Mouse (Mus musculus) bone marrow, adult 2 months (tissue): Measurements from ENCODE around the gene Gm11634. TPM values are rescaled to one million over a fixed set of nuclear protein-coding genes. Genes with fewer than 3 reads are reported as not detected.
A peak's percentile ranks its signal among the peaks of the same experiment; 100 is the strongest.
"Not testable (repeated sequence)": the region's sequence is repeated elsewhere in the genome, so short reads cannot be mapped to it uniquely, and the experiment has no call there.

Source experiments
- H3K27ac ChIP-seq: fragments of 200-500 bp; 2 replicates; pipeline ENCODE4 v1.5.1; 2012; ENCODE audit warnings: low read depth, mild to moderate bottlenecking, control low read depth, inconsistent platforms, low read length; ENCODE audit not compliant: control insufficient read depth, poor library complexity, insufficient read depth
- H3K4me1 ChIP-seq: fragments of 200-500 bp; 2 replicates; pipeline ENCODE4 v1.6.1; 2011; ENCODE audit warnings: low read length; ENCODE audit not compliant: control insufficient read depth, insufficient read depth
- H3K4me3 ChIP-seq: fragments of 200-500 bp; replicated peaks from 2 replicates; pipeline ENCODE3; 2011; ENCODE audit warnings: mild to moderate bottlenecking, low read depth, low read length, control low read depth; ENCODE audit not compliant: control insufficient read depth
- CTCF ChIP-seq: fragments of 200-500 bp; IDR thresholded peaks from 2 replicates; pipeline ENCODE4 v1.5.1; 2011; ENCODE audit warnings: low read length, control low read depth; ENCODE audit not compliant: control insufficient read depth, insufficient read depth
- POLR2A ChIP-seq: fragments of 200-500 bp; IDR thresholded peaks from 2 replicates; pipeline ENCODE4 v1.6.1; 2011; ENCODE audit warnings: low read depth, mild to moderate bottlenecking, control low read depth, low read length, borderline replicate concordance; ENCODE audit not compliant: control insufficient read depth
- WGBS: fragments of 180-500 bp; shearing (Covaris S2); methylation state at CpG from one replicate; pipeline ENCODE4 v1.1.7; 2018; 5-methylcytosine and 5-hydroxymethylcytosine counted together
- polyA plus RNA-seq: library from polyadenylated mRNA; stranded (reverse); fragments of >200 nt; gene quantifications from 2 replicates; pipeline ENCODE4 v1.2.4, GENCODE M21; 2011; ENCODE audit warnings: low replicate concordance; ENCODE audit not compliant: missing spikeins, insufficient read depth, insufficient read length

Gene Gm11634
- 3.5 TPM in 1 of 2 replicates, not detected in the other for polyA plus RNA-seq

DNA sequence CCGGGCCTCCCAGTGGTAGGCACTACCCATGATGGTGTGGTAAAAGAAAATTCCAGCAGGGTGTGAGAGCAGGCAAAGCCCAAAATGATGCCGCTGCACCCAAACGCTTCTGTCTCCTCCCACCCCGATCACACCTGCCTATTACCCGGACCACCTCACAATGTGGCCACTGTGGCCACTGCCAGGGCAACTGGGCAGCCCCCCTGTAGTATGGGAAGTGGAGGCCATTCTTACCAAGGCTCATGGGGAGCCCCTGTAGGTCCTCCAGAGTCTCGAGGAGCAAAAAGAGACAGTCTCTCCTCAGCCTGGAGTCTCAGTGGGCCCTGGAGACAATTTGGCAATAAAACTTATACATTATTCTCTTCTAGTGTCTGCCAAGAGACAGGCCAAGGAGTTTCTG is at the start of gene Gm11634:
Gene Gm11634 (minus strand): TSS at position 101 of the 400 bp plus-strand sequence.
- Histone ChIP-seq H3K27ac (no peak within 1 kb of the TSS; the same call in 1 of the 2 replicates), H3K4me1 (no peaks in the 10 kb centered on the region), H3K4me3 (no peak within 1 kb of the TSS)
- TF ChIP-seq CTCF (no peak), POLR2A (no peak)
- 71% methylated on average over 6 of the region's 6 CpGs for WGBS

DNA sequence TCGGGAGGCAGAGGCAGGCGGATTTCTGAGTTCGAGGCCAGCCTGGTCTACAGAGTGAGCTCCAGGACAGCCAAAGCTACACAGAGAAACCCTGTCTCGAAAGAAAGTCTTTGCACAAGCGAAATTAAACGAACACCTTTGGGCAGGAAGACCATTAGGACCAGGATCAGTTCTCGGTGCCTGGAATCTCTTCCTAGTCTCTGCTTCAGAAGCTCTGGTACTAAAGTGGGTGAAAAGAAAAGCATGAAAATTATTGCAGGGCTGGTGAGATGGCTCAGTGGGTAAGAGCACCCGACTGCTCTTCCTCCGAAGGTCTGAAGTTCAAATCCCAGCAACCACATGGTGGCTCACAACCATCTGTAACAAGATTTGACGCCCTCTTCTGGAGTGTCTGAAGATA is 48.0 kb upstream of the Gm11634 start:
- WGBS, result 82% methylated on average over 10 of the region's 10 CpGs
- not testable (repeated sequence) for H3K4me3 ChIP-seq, H3K4me1 ChIP-seq, H3K27ac ChIP-seq

DNA sequence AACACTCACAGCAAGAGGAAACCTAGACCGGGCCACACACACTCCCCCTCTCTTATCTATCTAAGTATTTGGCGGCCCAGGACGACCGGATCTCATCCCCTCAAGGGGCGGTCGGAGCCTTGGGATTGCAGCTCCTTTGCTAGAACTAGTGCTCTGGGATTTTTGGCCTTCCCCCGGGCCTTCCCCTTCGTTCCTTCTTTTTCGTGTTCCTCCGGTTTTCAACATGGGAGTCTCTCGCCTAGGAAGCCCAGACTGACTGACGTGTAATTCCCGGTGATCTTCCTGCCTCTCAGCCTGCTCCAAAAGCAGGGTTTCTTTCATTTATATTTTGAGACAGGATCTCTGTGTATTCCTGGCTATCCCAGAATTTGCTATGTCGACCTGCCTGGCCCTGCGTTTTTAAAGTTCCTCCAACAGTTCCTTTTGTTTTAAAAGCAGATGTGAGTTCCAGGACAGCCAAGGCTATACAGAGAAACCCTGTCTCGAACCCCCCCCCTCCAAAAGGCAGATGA is 47.3 kb upstream of the Gm11634 start:
- 13% methylated on average over 16 of the region's 16 CpGs for WGBS
- not testable (repeated sequence) for H3K4me3 ChIP-seq, H3K4me1 ChIP-seq
- peak overlapping the region; percentile 95 for H3K27ac ChIP-seq

DNA sequence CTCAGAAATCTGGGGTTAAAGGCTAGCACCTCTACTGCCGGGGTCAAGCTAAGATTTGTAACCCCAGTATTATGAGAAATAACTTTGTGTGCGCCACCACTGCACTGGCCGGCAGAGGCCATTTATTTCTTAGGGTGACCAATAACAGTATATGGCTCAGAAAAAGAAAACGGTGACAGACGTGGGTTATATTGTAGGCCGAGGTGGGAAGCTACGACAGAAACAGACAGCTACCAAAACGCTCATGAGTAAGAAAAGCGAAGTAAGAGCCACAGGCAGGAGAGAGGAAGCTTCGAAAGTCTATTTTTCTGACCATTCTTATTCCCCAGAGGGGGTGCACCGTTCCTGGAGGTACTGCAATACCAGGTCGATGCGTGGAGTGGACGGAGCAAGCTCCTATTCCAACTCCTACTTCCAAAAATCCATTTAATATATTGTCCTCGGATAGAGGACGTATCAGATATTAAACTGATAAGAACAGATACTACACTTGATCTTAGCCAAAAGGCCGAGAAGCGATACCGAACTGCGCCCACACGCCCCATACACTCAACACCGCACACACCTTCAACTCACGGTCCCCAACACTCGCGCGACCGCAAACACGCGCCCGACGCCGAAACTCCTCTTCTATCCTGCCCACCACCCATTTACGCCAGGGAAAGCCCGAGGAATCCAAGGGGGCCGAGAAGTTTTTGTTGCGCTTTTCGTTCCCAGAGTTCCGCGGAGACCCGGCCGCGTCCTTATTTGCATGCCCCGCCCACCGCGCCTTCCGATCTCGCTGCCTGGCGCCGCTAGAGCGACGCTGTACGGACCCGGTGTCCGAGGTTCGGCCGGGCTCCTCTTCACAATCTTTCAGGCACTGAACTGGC is 46.6 kb upstream of the Gm11634 start:
- Histone ChIP-seq H3K27ac (peak overlapping the region; percentile 95), H3K4me3 (peak overlapping the region; percentile 52)
- WGBS, result under 1% methylated on average over 44 of the region's 56 CpGs
- H3K4me1 ChIP-seq, result not testable (repeated sequence)

DNA sequence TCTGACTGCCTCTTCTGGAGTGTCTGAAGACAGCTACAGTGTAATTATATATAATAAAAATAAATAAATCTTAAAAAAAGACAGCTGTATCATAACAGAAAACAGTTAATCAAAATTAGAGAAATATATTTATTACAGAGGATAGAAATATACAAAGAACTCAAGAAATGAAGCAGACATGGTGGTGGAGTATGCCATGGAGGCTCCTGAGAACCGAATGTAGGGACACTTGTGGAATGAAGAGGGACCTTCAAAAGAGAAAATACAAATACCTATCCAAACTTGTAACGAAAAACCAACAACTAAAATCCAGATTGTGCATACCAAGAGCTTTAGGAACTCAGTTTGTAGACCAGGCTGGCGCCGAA is 46.0 kb upstream of the Gm11634 start:
- not testable (repeated sequence) for H3K4me3 ChIP-seq, H3K4me1 ChIP-seq, H3K27ac ChIP-seq
- WGBS, result 3% methylated on average over 4 of the region's 4 CpGs

DNA sequence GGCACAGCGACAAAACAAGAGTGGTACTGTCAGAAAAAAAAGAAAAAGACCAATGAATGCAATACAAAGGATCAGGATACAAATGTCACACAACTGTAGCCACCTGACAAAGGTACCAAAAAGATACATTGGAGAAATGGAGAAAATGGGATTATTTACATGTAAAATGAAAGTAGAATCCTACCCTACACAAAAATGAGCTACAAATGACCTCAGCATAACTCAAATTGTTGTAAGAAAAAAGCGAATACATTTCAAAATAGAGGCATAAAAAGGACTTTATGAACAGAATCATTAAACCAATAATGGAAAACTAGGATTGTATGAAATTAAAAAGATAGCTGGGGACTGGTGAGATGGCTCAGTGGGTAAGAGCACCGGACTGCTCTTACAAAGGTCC is 45.5 kb upstream of the Gm11634 start:
- TF ChIP-seq POLR2A (no peak), CTCF (no peak)
- H3K4me3 ChIP-seq, result no peak overlapping the region
- H3K4me1 ChIP-seq, result no peaks in the 10 kb centered on the region; the same call in 1 of the 2 replicates
- no peak overlapping the region for H3K27ac ChIP-seq
- 61% methylated on average over 3 of the region's 3 CpGs for WGBS

DNA sequence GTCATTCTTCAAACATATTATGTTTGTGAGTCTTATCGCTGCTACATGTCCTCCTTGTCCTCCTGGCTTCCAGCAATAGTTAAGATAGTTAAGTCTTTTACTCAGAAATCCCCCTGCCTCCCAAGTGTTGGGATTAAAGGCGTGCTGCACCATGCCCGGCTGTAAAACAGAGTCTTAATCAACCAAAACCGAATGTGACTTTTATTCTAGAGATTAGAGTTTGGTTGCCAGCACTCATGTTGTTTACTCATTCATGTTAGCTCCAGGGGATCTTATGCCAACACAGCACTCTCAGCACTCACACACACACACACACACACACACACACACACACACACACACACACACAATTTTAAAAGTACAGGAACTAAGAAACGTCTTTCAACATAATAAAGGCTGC is 43.9 kb upstream of the Gm11634 start:
- Histone ChIP-seq H3K4me1 (no peaks in the 10 kb centered on the region; the same call in 1 of the 2 replicates), H3K27ac (no peak overlapping the region), H3K4me3 (no peak overlapping the region)
- TF ChIP-seq POLR2A, result no peak
- no peak for TF ChIP-seq CTCF
- 40% methylated on average over 5 of the region's 5 CpGs for WGBS

DNA sequence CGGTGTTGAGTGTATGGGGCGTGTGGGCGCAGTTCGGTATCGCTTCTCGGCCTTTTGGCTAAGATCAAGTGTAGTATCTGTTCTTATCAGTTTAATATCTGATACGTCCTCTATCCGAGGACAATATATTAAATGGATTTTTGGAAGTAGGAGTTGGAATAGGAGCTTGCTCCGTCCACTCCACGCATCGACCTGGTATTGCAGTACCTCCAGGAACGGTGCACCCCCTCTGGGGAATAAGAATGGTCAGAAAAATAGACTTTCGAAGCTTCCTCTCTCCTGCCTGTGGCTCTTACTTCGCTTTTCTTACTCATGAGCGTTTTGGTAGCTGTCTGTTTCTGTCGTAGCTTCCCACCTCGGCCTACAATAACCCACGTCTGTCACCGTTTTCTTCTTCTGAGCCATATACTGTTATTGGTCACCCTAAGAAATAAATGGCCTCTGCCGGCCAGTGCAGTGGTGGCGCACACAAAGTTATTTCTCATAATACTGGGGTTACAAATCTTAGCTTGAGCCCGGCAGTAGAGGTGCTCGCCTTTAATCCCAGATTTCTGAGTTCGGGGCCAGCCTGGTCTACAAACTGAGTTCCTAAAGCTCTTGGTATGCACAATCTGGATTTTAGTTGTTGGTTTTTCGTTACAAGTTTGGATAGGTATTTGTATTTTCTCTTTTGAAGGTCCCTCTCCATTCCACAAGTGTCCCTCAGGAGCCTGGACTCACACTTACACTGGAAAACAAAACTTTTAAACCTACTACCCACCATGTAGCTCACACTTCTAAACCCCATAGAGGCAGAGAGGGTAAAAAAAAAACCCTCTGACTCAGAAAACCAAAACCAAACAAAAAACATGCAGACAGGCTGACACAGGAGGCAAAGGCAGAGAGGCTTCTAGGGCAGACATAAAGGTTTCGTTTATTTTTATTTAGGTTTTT is 42.9 kb upstream of the Gm11634 start:
- WGBS, result 4% methylated on average over 14 of the region's 26 CpGs
- not testable (repeated sequence) for H3K4me1 ChIP-seq, H3K4me3 ChIP-seq
- H3K27ac ChIP-seq, result peak overlapping the region; percentile 45; the same call in 1 of the 2 replicates

DNA sequence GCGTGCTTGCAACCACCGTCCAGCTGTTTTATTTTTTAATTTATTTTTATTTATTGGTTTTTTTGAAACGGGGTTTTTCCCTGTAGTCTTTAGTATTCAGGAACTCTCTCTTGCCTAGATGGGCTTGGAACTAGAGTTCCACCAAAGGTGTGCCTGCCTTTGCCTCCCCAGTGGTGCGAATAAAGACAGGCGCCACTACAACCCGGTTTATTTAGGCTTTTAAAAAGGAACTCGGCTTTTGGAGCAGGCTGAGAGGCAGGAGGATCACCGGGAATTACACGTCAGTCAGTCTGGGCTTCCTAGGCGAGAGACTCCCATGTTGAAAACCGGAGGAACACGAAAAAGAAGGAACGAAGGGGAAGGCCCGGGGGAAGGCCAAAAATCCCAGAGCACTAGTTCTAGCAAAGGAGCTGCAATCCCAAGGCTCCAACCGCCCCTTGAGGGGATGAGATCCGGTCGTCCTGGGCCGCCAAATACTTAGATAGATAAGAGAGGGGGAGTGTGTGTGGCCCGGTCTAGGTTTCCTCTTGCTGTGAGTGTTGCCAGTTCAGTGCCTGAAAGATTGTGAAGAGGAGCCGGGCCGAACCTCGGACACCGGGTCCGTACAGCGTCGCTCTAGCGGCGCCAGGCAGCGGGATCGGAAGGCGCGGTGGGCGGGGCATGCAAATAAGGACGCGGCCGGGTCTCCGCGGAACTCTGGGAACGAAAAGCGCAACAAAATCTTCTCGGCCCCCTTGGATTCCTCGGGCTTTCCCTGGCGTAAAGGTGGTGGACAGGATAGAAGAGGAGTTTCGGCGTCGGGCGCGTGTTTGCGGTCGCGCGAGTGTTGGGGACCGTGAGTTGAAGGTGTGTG is 42.0 kb upstream of the Gm11634 start:
- 5% methylated on average over 53 of the region's 53 CpGs for WGBS
- not testable (repeated sequence) for H3K4me3 ChIP-seq
- H3K27ac ChIP-seq, result peak overlapping the region; percentile 45; the same call in 1 of the 2 replicates

More for the DNA sequence above, 42.0 kb upstream of the Gm11634 start:
- not testable (repeated sequence) for H3K4me1 ChIP-seq
